Comparison of ENCODE assay signal across 9 mouse cellular contexts in genomic region chr9:44737240-44737949, GRCm38 (mm10). TPM values are rescaled to one million over a fixed set of nuclear protein-coding genes. Genes with fewer than 3 reads are reported as not detected.
DNase-seq lines count a peak whose midpoint lies in the region; ATAC-seq lines count a peak whose summit lies in the region.
"Had no signal": no experiment of that assay in that cellular context is flagged by ENCODE, and none has a peak within 500 bp of the region (broad histone marks: within the 10 kb centered on the region; RNA-seq: fewer than 3 reads in every experiment).

No protein-coding gene starts in this region.

- H3K9me3 ChIP-seq in heart, embryonic 15.5 days (replicated peaks) = no peaks in the 10 kb centered on the region
- H3K9me3 ChIP-seq in limb, embryonic 11.5 days (ENCODE audit: control insufficient read depth, low read length) = no peaks in the 10 kb centered on the region

- H3K9ac ChIP-seq in heart, embryonic 15.5 days = no peak overlapping the region
- H3K9ac ChIP-seq in limb, embryonic 11.5 days (ENCODE audit: low read length) = no peak overlapping the region
- H3K9ac ChIP-seq: liver, embryonic 14.5 days had no signal

- H3K4me1 ChIP-seq in heart, embryonic 15.5 days (replicated peaks) = peaks cover 30% of the 10 kb centered on the region
- H3K4me1 ChIP-seq in limb, embryonic 11.5 days (ENCODE audit: control insufficient read depth, insufficient read depth, low read length) = peaks cover 17% of the 10 kb centered on the region

- ATAC-seq in heart, embryonic 15.5 days (replicated peaks; ENCODE audit: insufficient number of reproducible peaks, insufficient read depth, low FRiP score, low read depth) = 0 out of 2 replicates have a peak, but pooled peaks have one; percentile 5
- peak; percentile 36; the same call in 1 of the 2 replicates for ATAC-seq in limb, embryonic 11.5 days (ENCODE audit: insufficient number of reproducible peaks, low FRiP score, low TSS enrichment, low read depth)

- no peak overlapping the region; the same call in 1 of the 2 replicates for H3K4me2 ChIP-seq in heart, embryonic 15.5 days
- peak overlapping the region; percentile 29 for H3K4me2 ChIP-seq in limb, embryonic 11.5 days (ENCODE audit: low read depth, severe bottlenecking)

- peak overlapping the region; percentile 70 for H3K27ac ChIP-seq in heart, embryonic 15.5 days
- H3K27ac ChIP-seq in limb, embryonic 11.5 days (replicated peaks; ENCODE audit: low read depth, low read length) = peak overlapping the region; percentile 91
- H3K27ac ChIP-seq: liver, embryonic 14.5 days had no signal

- DNase-seq in 416B (ENCODE audit: low read depth) = peak; percentile 17
- peak; percentile 63 for DNase-seq in embryo, embryonic 10.5 days (ENCODE audit: low spot score)
- peak; percentile 74 for DNase-seq in limb, embryonic 11.5 days (ENCODE audit: low spot score)
- DNase-seq in testis, postnatal 10 days (ENCODE audit: low spot score) = peak; percentile 56
- no peak for DNase-seq in urinary bladder, postnatal 25 days (ENCODE audit: low spot score)
- no peak for DNase-seq in cerebellum, adult 8-10 months
- no peak for DNase-seq in thymus, postnatal 14 days

- H3K4me3 ChIP-seq in heart, embryonic 15.5 days = no peak overlapping the region
- no peak overlapping the region for H3K4me3 ChIP-seq in limb, embryonic 11.5 days (ENCODE audit: low read depth, low read length)

- 0 out of 2 replicates have a peak, but pooled peaks cover 3% of the 10 kb centered on the region for H3K27me3 ChIP-seq in heart, embryonic 15.5 days
- no peaks in the 10 kb centered on the region for H3K27me3 ChIP-seq in limb, embryonic 11.5 days (ENCODE audit: control insufficient read depth, insufficient read depth, low read length)

- peaks cover 11% of the 10 kb centered on the region for H3K36me3 ChIP-seq in heart, embryonic 15.5 days
- no peaks in the 10 kb centered on the region for H3K36me3 ChIP-seq in limb, embryonic 11.5 days (ENCODE audit: control insufficient read depth, insufficient read depth, low read length)

- 22% methylated on average over 8 of the region's 8 CpGs for WGBS in heart, embryonic 15.5 days
- WGBS in limb, embryonic 11.5 days = 17% methylated on average over 8 of the region's 8 CpGs

RNA-seq across cellular contexts. Expression of gene Phldb1, which starts 2.4 kb away (rescaled TPM):
- 23.7 and 31.3 TPM in 2 replicates for polyA plus RNA-seq in heart, embryonic 15.5 days (2015; fragmentation: Nextera tagmentation; extraction: Ambion mirVana)
- 41.6 and 44.1 TPM in 2 replicates for polyA plus RNA-seq in limb, embryonic 11.5 days (2014; fragmentation: Nextera tagmentation; extraction: Ambion mirVana)

RNA-seq across cellular contexts. Expression of gene Arcn1, which starts 30.2 kb away (rescaled TPM):
- polyA plus RNA-seq in heart, embryonic 15.5 days (2015; fragmentation: Nextera tagmentation; extraction: Ambion mirVana) = 106 and 125 TPM in 2 replicates
- polyA plus RNA-seq in limb, embryonic 11.5 days (2014; fragmentation: Nextera tagmentation; extraction: Ambion mirVana) = 209 and 223 TPM in 2 replicates

RNA-seq across cellular contexts. Expression of gene Ift46, which starts 30.3 kb away (rescaled TPM):
- polyA plus RNA-seq in heart, embryonic 15.5 days (2015; fragmentation: Nextera tagmentation; extraction: Ambion mirVana) = 54.3 and 66.6 TPM in 2 replicates
- polyA plus RNA-seq in limb, embryonic 11.5 days (2014; fragmentation: Nextera tagmentation; extraction: Ambion mirVana) = 134 and 152 TPM in 2 replicates

Comparison
In these comparisons a context has a peak if more than half of its experiments do, and no peak if none do; other contexts are left out.
1. DNase-seq: peak in 416B (single experiment), embryo, embryonic 10.5 days (single experiment), limb, embryonic 11.5 days (single experiment) and testis, postnatal 10 days (single experiment); none in urinary bladder, postnatal 25 days (single experiment), cerebellum, adult 8-10 months (single experiment) and thymus, postnatal 14 days (single experiment).